Comparison of ENCODE assay signal across 7 mouse cellular contexts in genomic region chr7:80192226-80193061, GRCm38 (mm10). TPM values are rescaled to one million over a fixed set of nuclear protein-coding genes. Genes with fewer than 3 reads are reported as not detected.
DNase-seq lines count a peak whose midpoint lies in the region; ATAC-seq lines count a peak whose summit lies in the region.

No protein-coding gene starts in this region.

- peak overlapping the region; percentile 68 for H3K9ac ChIP-seq in liver, embryonic 11.5 days (ENCODE audit: low read depth, low read length)

- 12% methylated on average over 16 of the region's 16 CpGs for WGBS in liver, embryonic 11.5 days

- H3K27ac ChIP-seq in liver, embryonic 11.5 days (ENCODE audit: low read depth, low read length): peak overlapping the region; percentile 72

- no peaks in the 10 kb centered on the region for H3K36me3 ChIP-seq in liver, embryonic 11.5 days (ENCODE audit: control insufficient read depth, insufficient read depth, low read length)

- peak overlapping the region; percentile 35 for H3K4me3 ChIP-seq in liver, embryonic 11.5 days (ENCODE audit: low read depth, low read length)

- ATAC-seq in liver, embryonic 11.5 days (replicated peaks; ENCODE audit: low FRiP score): peak; percentile 84
- ATAC-seq in monocyte, adult 5-6 weeks (replicated peaks; ENCODE audit: insufficient number of reproducible peaks, low FRiP score, low TSS enrichment, poor library complexity, severe bottlenecking): peak; percentile 61

- no peaks in the 10 kb centered on the region for H3K9me3 ChIP-seq in liver, embryonic 11.5 days (ENCODE audit: control insufficient read depth, low read length)

- peak; percentile 96 for DNase-seq in ZHBTc4 (ENCODE audit: low read depth, low spot score)
- peak; percentile 93 for DNase-seq in embryo, embryonic 11 days
- DNase-seq in heart, adult 18-20 months: peak; percentile 87 to 88
- DNase-seq in kidney, adult 11 months: peak; percentile 94
- DNase-seq in liver, embryonic 11.5 days (ENCODE audit: low spot score): peak; percentile 87
- peak; percentile 91 to 92 for DNase-seq in spleen, postnatal 4 days (ENCODE audit: low spot score in 2 of 2)

- peaks cover 47% of the 10 kb centered on the region for H3K4me1 ChIP-seq in liver, embryonic 11.5 days (replicated peaks; ENCODE audit: control insufficient read depth, insufficient read depth, low read length)

- peak overlapping the region; percentile 59 for H3K4me2 ChIP-seq in liver, embryonic 11.5 days

- no peaks in the 10 kb centered on the region for H3K27me3 ChIP-seq in liver, embryonic 11.5 days (replicated peaks; ENCODE audit: control insufficient read depth, insufficient read depth, low read length)

RNA-seq across cellular contexts. Expression of gene Sema4b, which starts 5.8 kb away (rescaled TPM):
- 10 to 100 TPM; 10.6 to 12.6 TPM for total RNA-seq in heart, adult 18-20 months (2021)
- polyA plus RNA-seq in liver, embryonic 11.5 days (2014; fragmentation: Nextera tagmentation; extraction: Ambion mirVana): 11.7 and 12.9 TPM in 2 replicates
- 7.4 to 9.3 TPM (median 9.1 TPM) in 3 replicates for total RNA-seq in monocyte, adult 5-6 weeks (2017)

RNA-seq across cellular contexts. Expression of gene Cib1, which starts 40.2 kb away (rescaled TPM):
- total RNA-seq in heart, adult 18-20 months (2021): 10 to 100 TPM; 15.2 to 18.6 TPM
- 113 and 114 TPM in 2 replicates for polyA plus RNA-seq in liver, embryonic 11.5 days (2014; fragmentation: Nextera tagmentation; extraction: Ambion mirVana)
- 37.5 to 51.3 TPM (median 45.7 TPM) in 3 replicates for total RNA-seq in monocyte, adult 5-6 weeks (2017)

RNA-seq across cellular contexts. Expression of gene Gdpgp1, which starts 40.2 kb away (rescaled TPM):
- total RNA-seq in heart, adult 18-20 months (2021): 1 to 10 TPM; 1.2 to 1.6 TPM
- polyA plus RNA-seq in liver, embryonic 11.5 days (2014; fragmentation: Nextera tagmentation; extraction: Ambion mirVana): 6.5 and 7.4 TPM in 2 replicates
- 0.86 to 3.5 TPM (median 2.2 TPM) in 3 replicates for total RNA-seq in monocyte, adult 5-6 weeks (2017)

RNA-seq across cellular contexts. Expression of gene Ttll13, which starts 53.7 kb away (rescaled TPM):
- total RNA-seq in heart, adult 18-20 months (2021): under 1 TPM; 0.12 to 0.36 TPM
- 0.52 and 1.6 TPM in 2 replicates for polyA plus RNA-seq in liver, embryonic 11.5 days (2014; fragmentation: Nextera tagmentation; extraction: Ambion mirVana)
- 3.0 TPM in 1 of 3 replicates, not detected in the others for total RNA-seq in monocyte, adult 5-6 weeks (2017)

Comparison
In these comparisons a context has a peak if more than half of its experiments do, and no peak if none do; other contexts are left out.
1. Peak in every context shown above with its lines: DNase-seq, ATAC-seq, H3K4me3 ChIP-seq and H3K27ac ChIP-seq.